Mouse (Mus musculus): ENCODE results near the gene 9130019O22Rik. TPM values are rescaled to one million over a fixed set of nuclear protein-coding genes. Genes with fewer than 3 reads are reported as not detected.
"Not testable (repeated sequence)": the region's sequence is repeated elsewhere in the genome, so short reads cannot be mapped to it uniquely, and the experiment has no call there.

Gene 9130019O22Rik
- polyA plus RNA-seq, 1 experiment = 3.2 TPM

- no peak for DNase-seq (ENCODE audit: low read depth in 1 of 2, low spot score in 2 of 2)
- Histone ChIP-seq H3K4me1 (ENCODE audit: control insufficient read depth, insufficient read depth, insufficient read length) (peaks cover 3% of the 10 kb centered on the region; the same call in 1 of the 2 replicates), H3K4me3 (ENCODE audit: extremely low read depth, insufficient read depth, insufficient read length) (no peak overlapping the region), H3K27ac (ENCODE audit: insufficient read depth, low read length) (no peak overlapping the region), H3K27me3 (ENCODE audit: control insufficient read depth, insufficient read depth, low read length) (no peaks in the 10 kb centered on the region), H3K36me3 (ENCODE audit: control insufficient read depth, insufficient read depth, low read length) (peaks cover 5% of the 10 kb centered on the region)
- no peak for TF ChIP-seq CTCF (IDR thresholded peaks at IDR 0.05; ENCODE audit: extremely low read depth, insufficient read depth, insufficient read length, insufficient replicate concordance)
- TF ChIP-seq POLR2A (IDR thresholded peaks at IDR 0.05; ENCODE audit: low read depth, low read length) = no peak
- WGBS = 49% methylated on average over 6 of the region's 6 CpGs
These were observed 8.6 kb downstream of the 9130019O22Rik start for GRCm38 (mm10) chr7:127378310-127378921.

GRCm38 (mm10) chr7:127375271-127376245 lies 11.4 kb downstream of the 9130019O22Rik start, which contains the start of gene Zfp747:
TSS of gene Zfp747 (minus strand) at chr7:127376050.
- H3K4me3 ChIP-seq (ENCODE audit: extremely low read depth, insufficient read depth, insufficient read length) = peak within 1 kb of the TSS; percentile 87
- H3K27me3 ChIP-seq (ENCODE audit: control insufficient read depth, insufficient read depth, low read length); H3K36me3 ChIP-seq (ENCODE audit: control insufficient read depth, insufficient read depth, low read length); H3K4me1 ChIP-seq (ENCODE audit: control insufficient read depth, insufficient read depth, insufficient read length): not testable (repeated sequence)
- TF ChIP-seq CTCF (IDR thresholded peaks at IDR 0.05; ENCODE audit: extremely low read depth, insufficient read depth, insufficient read length, insufficient replicate concordance) = peak; percentile 28; the same call in 1 of the 2 replicates
- peak; percentile 53 for TF ChIP-seq POLR2A (IDR thresholded peaks at IDR 0.05; ENCODE audit: low read depth, low read length)
- WGBS = 2% methylated on average over 49 of the region's 49 CpGs
- DNase-seq (ENCODE audit: low read depth in 1 of 2, low spot score in 2 of 2) = peak; percentile 91 to 95
- H3K27ac ChIP-seq (ENCODE audit: insufficient read depth, low read length) = peak within 1 kb of the TSS; percentile 84

GRCm38 (mm10) chr7:127371870-127372269 lies 15.1 kb downstream of the 9130019O22Rik start:
- H3K27ac ChIP-seq (ENCODE audit: insufficient read depth, low read length); H3K36me3 ChIP-seq (ENCODE audit: control insufficient read depth, insufficient read depth, low read length); H3K4me1 ChIP-seq (ENCODE audit: control insufficient read depth, insufficient read depth, insufficient read length); DNase-seq (ENCODE audit: low read depth in 1 of 2, low spot score in 2 of 2); H3K27me3 ChIP-seq (ENCODE audit: control insufficient read depth, insufficient read depth, low read length); H3K4me3 ChIP-seq (ENCODE audit: extremely low read depth, insufficient read depth, insufficient read length): not testable (repeated sequence)
- 87% methylated on average over 3 of the region's 3 CpGs for WGBS

- Histone ChIP-seq H3K36me3 (ENCODE audit: control insufficient read depth, insufficient read depth, low read length) (peaks cover 5% of the 10 kb centered on the region), H3K4me3 (ENCODE audit: extremely low read depth, insufficient read depth, insufficient read length) (no peak overlapping the region), H3K27me3 (ENCODE audit: control insufficient read depth, insufficient read depth, low read length) (no peaks in the 10 kb centered on the region), H3K27ac (ENCODE audit: insufficient read depth, low read length) (no peak overlapping the region), H3K4me1 (ENCODE audit: control insufficient read depth, insufficient read depth, insufficient read length) (peaks cover 3% of the 10 kb centered on the region; the same call in 1 of the 2 replicates)
- TF ChIP-seq POLR2A (IDR thresholded peaks at IDR 0.05; ENCODE audit: low read depth, low read length) (no peak), CTCF (IDR thresholded peaks at IDR 0.05; ENCODE audit: extremely low read depth, insufficient read depth, insufficient read length, insufficient replicate concordance) (no peak)
- DNase-seq (ENCODE audit: low read depth in 1 of 2, low spot score in 2 of 2) = no peak
- 70% methylated on average over 2 of the region's 2 CpGs for WGBS
These were observed 15.8 kb downstream of the 9130019O22Rik start for GRCm38 (mm10) chr7:127371213-127371612.

- Histone ChIP-seq H3K36me3 (ENCODE audit: control insufficient read depth, insufficient read depth, low read length) (no peaks in the 10 kb centered on the region), H3K4me1 (ENCODE audit: control insufficient read depth, insufficient read depth, insufficient read length) (no peaks in the 10 kb centered on the region), H3K4me3 (ENCODE audit: extremely low read depth, insufficient read depth, insufficient read length) (no peak overlapping the region), H3K27me3 (ENCODE audit: control insufficient read depth, insufficient read depth, low read length) (no peaks in the 10 kb centered on the region), H3K27ac (ENCODE audit: insufficient read depth, low read length) (no peak overlapping the region)
- WGBS = 96% methylated on average over 3 of the region's 3 CpGs
- TF ChIP-seq POLR2A (IDR thresholded peaks at IDR 0.05; ENCODE audit: low read depth, low read length) (no peak), CTCF (IDR thresholded peaks at IDR 0.05; ENCODE audit: extremely low read depth, insufficient read depth, insufficient read length, insufficient replicate concordance) (no peak)
- DNase-seq (ENCODE audit: low read depth in 1 of 2, low spot score in 2 of 2) = no peak
These were observed 20.7 kb downstream of the 9130019O22Rik start for GRCm38 (mm10) chr7:127366249-127366648.

- Histone ChIP-seq H3K36me3 (ENCODE audit: control insufficient read depth, insufficient read depth, low read length) (no peaks in the 10 kb centered on the region), H3K27ac (ENCODE audit: insufficient read depth, low read length) (no peak overlapping the region), H3K4me3 (ENCODE audit: extremely low read depth, insufficient read depth, insufficient read length) (no peak overlapping the region), H3K27me3 (ENCODE audit: control insufficient read depth, insufficient read depth, low read length) (no peaks in the 10 kb centered on the region), H3K4me1 (ENCODE audit: control insufficient read depth, insufficient read depth, insufficient read length) (no peaks in the 10 kb centered on the region)
- 89% methylated on average over 4 of the region's 4 CpGs for WGBS
- DNase-seq (ENCODE audit: low read depth in 1 of 2, low spot score in 2 of 2) = no peak
- TF ChIP-seq CTCF (IDR thresholded peaks at IDR 0.05; ENCODE audit: extremely low read depth, insufficient read depth, insufficient read length, insufficient replicate concordance) (no peak), POLR2A (IDR thresholded peaks at IDR 0.05; ENCODE audit: low read depth, low read length) (no peak)
These were observed 22.8 kb downstream of the 9130019O22Rik start for GRCm38 (mm10) chr7:127364166-127364565.

Measured in spleen, adult 2 months (tissue).